Mouse (Mus musculus) neural tube, embryonic 14.5 days (tissue): ENCODE data around the gene Sh2d1b2. TPM values are rescaled to one million over a fixed set of nuclear protein-coding genes. Genes with fewer than 3 reads are reported as not detected.
"Not testable (repeated sequence)": the region's sequence is repeated elsewhere in the genome, so short reads cannot be mapped to it uniquely, and the experiment has no call there.

Source experiments
- ATAC-seq: fragments of 200-750 bp; cut with Nextera tagmentation; 2 replicates; pipeline ENCODE4 v1.8.0; 2017; ENCODE audit warnings: low read depth, mild to moderate bottlenecking, moderate TSS enrichment, moderate library complexity
- H3K27ac ChIP-seq: fragments of 300-500 bp; sonication (generic); 2 replicates; pipeline ENCODE4 v1.5.1; 2014; ENCODE audit warnings: low read depth, mild to moderate bottlenecking, control low read depth, low read length, moderate library complexity, mixed read lengths
- H3K27me3 ChIP-seq: fragments of 300-500 bp; sonication (generic); 2 replicates; pipeline ENCODE4 v1.6.1; 2014; ENCODE audit warnings: low read length; ENCODE audit not compliant: control insufficient read depth, insufficient read depth
- H3K36me3 ChIP-seq: fragments of 300-500 bp; sonication (generic); 2 replicates; pipeline ENCODE4 v1.6.1; 2014; ENCODE audit warnings: low read length, mixed read lengths; ENCODE audit not compliant: control insufficient read depth, insufficient read depth
- H3K4me1 ChIP-seq: fragments of 300-500 bp; sonication (generic); 2 replicates; pipeline ENCODE4 v1.6.1; 2014; ENCODE audit warnings: low read length; ENCODE audit not compliant: control insufficient read depth, insufficient read depth
- H3K4me2 ChIP-seq: fragments of 300-500 bp; sonication (generic); 2 replicates; pipeline ENCODE4 v1.6.1; 2014; ENCODE audit warnings: mild to moderate bottlenecking, low read depth, low read length, control low read depth
- H3K4me3 ChIP-seq: fragments of 300-500 bp; sonication (generic); 2 replicates; pipeline ENCODE4 v1.5.1; 2014; ENCODE audit warnings: low read depth, low read length, control low read depth, mixed read lengths
- H3K9ac ChIP-seq: fragments of 300-500 bp; sonication (generic); replicated peaks from 2 replicates; pipeline ENCODE4 v1.6.1; 2014; ENCODE audit warnings: low read depth, mild to moderate bottlenecking, control low read depth, low read length, mixed read lengths
- H3K9me3 ChIP-seq: fragments of 300-500 bp; sonication (generic); 2 replicates; pipeline ENCODE4 v1.6.1; 2016; ENCODE audit warnings: low read length; ENCODE audit not compliant: control insufficient read depth
- WGBS: fragments of 180-500 bp; shearing (Covaris S2); extraction: QIAGEN DNeasy Blood & Tissue Kit; methylation state at CpG from one replicate; pipeline ENCODE4 v1.1.7; 2014; 5-methylcytosine and 5-hydroxymethylcytosine counted together
- polyA plus RNA-seq: library from polyadenylated mRNA; unstranded; fragments of >200 nt; fragmentation: Nextera tagmentation; extraction: Ambion mirVana; gene quantifications from 2 replicates; pipeline ENCODE4 v1.2.1, GENCODE M21; 2014

Gene Sh2d1b2
- not detected in 2 replicates for polyA plus RNA-seq

DNA sequence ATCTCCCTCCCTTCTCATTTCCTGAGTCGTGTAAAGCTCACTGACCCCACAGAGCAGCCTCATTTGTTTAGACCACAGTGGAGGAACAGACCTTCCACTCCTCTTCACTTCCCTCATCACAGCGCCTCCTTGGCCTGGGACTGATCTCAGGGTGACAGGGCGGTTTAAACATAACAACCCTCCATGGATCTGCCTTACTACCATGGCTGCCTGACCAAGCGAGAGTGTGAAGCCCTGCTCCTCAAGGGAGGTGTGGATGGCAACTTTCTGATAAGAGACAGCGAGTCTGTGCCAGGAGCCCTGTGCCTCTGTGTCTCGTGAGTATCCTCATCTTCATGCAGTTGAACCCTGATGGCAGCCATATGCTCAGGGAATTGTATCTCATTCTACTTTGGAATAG lies at the start of gene Sh2d1b2:
Gene Sh2d1b2 (plus strand): TSS at position 62 of the 400 bp plus-strand sequence.
- ATAC-seq, H3K36me3 ChIP-seq, H3K27me3 ChIP-seq, H3K4me1 ChIP-seq, H3K9ac ChIP-seq, H3K4me3 ChIP-seq, H3K9me3 ChIP-seq, H3K27ac ChIP-seq, H3K4me2 ChIP-seq: not testable (repeated sequence)
- 83% methylated on average over 5 of the region's 6 CpGs for WGBS

DNA sequence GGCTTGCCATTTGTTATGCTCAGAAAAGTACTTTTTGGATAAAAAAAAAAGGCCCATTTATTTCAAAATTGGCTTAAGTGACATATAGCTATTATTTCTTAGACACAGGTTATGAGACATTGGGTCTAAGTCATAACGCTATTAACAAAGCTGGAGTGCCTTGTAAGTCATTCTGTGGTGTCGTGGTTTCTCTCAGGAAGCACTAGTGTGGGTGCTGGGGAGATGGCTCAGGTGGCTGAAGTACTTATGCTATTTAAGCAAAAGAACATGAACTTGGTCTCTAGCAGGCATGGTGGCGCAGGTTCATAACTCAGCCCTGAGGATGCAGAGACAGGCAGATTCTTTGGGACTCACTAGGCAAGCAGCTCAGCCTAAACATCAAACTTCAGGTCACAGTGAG lies 47.4 kb upstream of the Sh2d1b2 start:
- Histone ChIP-seq H3K4me1 (no peaks in the 10 kb centered on the region), H3K27me3 (no peaks in the 10 kb centered on the region), H3K4me3 (no peak overlapping the region), H3K27ac (no peak overlapping the region), H3K4me2 (no peak overlapping the region), H3K9ac (no peak overlapping the region), H3K9me3 (no peaks in the 10 kb centered on the region), H3K36me3 (no peaks in the 10 kb centered on the region)
- ATAC-seq: no peak
- 86% methylated on average over 3 of the region's 3 CpGs for WGBS

DNA sequence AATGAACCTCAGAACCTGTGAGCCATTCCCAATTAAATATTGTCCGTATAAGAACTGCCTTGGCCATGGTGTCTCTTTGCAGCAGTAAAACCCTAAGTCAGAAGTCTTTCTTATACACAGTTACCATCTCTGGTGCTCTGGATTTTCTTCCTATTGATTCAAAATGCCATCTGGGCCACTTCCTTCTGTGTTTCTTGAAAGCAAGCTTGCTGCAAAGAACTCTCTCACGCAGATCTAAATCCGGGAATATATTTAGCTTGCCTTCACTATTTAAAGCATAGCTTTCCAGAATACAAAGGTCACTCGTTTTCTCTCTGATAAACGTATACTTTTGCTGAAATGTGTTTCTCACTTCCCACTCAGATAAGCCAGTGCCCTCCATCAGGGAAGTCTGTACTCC lies 46.0 kb upstream of the Sh2d1b2 start:
- 88% methylated on average over 5 of the region's 5 CpGs for WGBS
- no peak for ATAC-seq
- Histone ChIP-seq H3K4me1 (no peaks in the 10 kb centered on the region), H3K9me3 (no peaks in the 10 kb centered on the region), H3K4me3 (no peak overlapping the region), H3K27ac (no peak overlapping the region), H3K36me3 (no peaks in the 10 kb centered on the region), H3K27me3 (no peaks in the 10 kb centered on the region), H3K4me2 (no peak overlapping the region), H3K9ac (no peak overlapping the region)

DNA sequence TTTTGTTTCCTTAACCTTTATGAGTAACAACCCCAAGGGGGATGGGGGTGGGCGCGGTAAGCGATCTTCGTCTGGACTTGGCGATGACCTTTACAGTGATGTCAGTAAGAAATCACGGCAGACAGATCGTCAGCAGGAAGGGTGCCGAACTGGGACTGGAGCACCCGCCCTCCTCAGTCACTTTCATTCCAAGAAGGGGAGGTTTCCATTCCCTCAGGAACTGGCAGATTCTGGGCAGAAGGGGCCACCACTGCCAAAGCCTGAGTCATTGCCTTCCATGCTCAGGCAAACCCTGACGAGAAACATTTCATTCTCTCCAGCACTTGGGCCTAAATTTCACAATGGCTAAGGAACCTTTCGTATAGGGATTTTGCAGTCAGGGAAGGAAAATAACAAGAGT lies 43.9 kb upstream of the Sh2d1b2 start:
- H3K27me3 ChIP-seq: no peaks in the 10 kb centered on the region
- no peak overlapping the region for H3K4me2 ChIP-seq
- no peak overlapping the region for H3K4me3 ChIP-seq
- no peak overlapping the region for H3K9ac ChIP-seq
- no peak for ATAC-seq
- peaks cover under 1% of the 10 kb centered on the region; the same call in 1 of the 2 replicates for H3K36me3 ChIP-seq
- no peak overlapping the region for H3K27ac ChIP-seq
- 83% methylated on average over 11 of the region's 11 CpGs for WGBS
- H3K4me1 ChIP-seq: no peaks in the 10 kb centered on the region
- H3K9me3 ChIP-seq: no peaks in the 10 kb centered on the region

DNA sequence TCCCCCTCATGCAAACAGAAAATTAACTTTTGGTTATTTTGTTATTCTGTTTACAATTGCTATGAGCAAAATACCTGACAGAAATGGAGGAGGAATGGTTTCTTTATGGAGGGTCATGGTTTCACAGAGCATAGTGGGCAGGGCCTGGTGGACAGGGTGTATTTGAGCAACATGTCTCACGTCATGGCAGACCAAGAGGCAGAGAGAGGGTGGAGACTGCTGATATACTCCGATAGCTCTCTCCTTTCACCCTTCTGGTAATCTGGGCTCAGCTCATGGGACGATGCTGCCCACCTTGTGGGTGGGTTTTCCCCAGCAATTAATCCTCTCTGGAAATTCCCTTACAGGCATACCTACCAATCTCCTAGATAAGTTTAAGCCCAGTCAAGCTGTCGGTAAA lies 42.3 kb upstream of the Sh2d1b2 start:
- H3K4me3 ChIP-seq: no peak overlapping the region
- 94% methylated on average over 4 of the region's 4 CpGs for WGBS

DNA sequence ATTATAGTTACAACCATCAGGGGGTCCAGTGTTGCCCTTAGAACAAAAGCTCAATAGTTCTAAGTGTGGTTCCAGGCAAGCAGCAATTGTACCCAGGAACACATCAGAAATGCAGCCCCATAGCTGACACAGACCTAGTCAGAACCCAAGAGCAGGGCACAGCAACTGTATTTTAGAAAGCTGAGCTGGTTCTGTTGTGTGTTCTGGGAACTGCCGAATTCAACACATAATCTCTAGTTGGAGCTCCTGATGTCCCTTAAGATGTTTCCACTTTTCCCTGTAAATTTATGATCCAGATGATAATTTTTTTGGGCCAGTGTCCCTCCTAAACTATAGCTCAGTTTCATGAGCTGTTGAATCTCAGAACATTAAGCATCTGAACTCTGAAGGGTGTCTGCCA lies 40.6 kb upstream of the Sh2d1b2 start:
- no peak overlapping the region for H3K27ac ChIP-seq
- no peak overlapping the region for H3K4me3 ChIP-seq
- H3K9ac ChIP-seq: no peak overlapping the region
- no peaks in the 10 kb centered on the region for H3K4me1 ChIP-seq
- no peaks in the 10 kb centered on the region for H3K27me3 ChIP-seq
- H3K9me3 ChIP-seq: no peaks in the 10 kb centered on the region
- WGBS: 89% methylated on average over 1 of the region's 1 CpGs
- no peak for ATAC-seq
- no peak overlapping the region for H3K4me2 ChIP-seq
- H3K36me3 ChIP-seq: peaks cover 19% of the 10 kb centered on the region; the same call in 1 of the 2 replicates

More for the DNA sequence above, 42.3 kb upstream of the Sh2d1b2 start:
- Histone ChIP-seq H3K27me3 (no peaks in the 10 kb centered on the region), H3K27ac (no peak overlapping the region), H3K4me1 (no peaks in the 10 kb centered on the region), H3K9me3 (no peaks in the 10 kb centered on the region), H3K4me2 (no peak overlapping the region), H3K9ac (no peak overlapping the region), H3K36me3 (peaks cover 13% of the 10 kb centered on the region; the same call in 1 of the 2 replicates)
- no peak for ATAC-seq

DNA sequence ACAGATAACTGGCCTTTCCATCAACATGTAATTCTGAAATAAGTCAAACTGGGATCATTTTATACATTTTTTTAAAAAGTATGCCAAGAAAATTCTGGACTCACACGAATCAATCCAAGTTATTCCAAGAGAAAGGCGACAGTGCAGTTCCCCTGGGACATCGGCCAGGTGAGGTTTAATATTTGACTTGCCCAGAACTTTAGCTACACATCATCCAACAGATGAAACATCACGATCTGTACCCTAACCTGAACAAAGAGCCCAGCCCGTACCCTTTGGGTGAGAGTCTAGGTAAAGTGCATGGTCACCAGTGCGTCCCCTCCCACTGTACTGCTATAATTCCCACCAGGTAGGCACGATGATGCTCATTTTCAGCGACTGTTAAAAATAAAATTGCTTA lies 36.3 kb upstream of the Sh2d1b2 start:
- Histone ChIP-seq H3K36me3 (peaks cover 38% of the 10 kb centered on the region), H3K4me3 (no peak overlapping the region), H3K9ac (no peak overlapping the region), H3K4me2 (no peak overlapping the region), H3K27me3 (no peaks in the 10 kb centered on the region), H3K27ac (no peak overlapping the region), H3K4me1 (no peaks in the 10 kb centered on the region), H3K9me3 (no peaks in the 10 kb centered on the region)
- 90% methylated on average over 8 of the region's 8 CpGs for WGBS
- no peak for ATAC-seq

DNA sequence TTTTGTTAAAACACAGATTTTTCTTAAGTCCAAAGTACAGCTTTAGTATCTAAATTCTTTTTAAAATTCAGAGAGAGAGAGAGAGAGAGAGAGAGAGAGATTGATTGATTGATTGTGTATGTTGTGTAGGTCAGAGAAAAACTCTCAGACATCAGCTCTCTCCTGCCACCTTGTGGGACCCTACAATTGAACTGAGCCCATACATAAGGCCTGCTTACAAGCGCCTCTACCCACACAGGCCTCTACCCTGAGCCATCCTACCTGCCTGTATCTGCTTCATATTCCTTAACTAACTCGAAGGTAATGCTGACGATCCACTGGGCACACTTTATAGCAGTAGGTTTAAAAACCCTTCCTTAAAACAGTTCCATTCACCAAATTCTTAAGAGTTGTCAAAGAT lies 32.2 kb upstream of the Sh2d1b2 start:
- Histone ChIP-seq H3K4me3 (no peak overlapping the region), H3K4me2 (no peak overlapping the region), H3K9ac (no peak overlapping the region), H3K9me3 (no peaks in the 10 kb centered on the region), H3K27me3 (no peaks in the 10 kb centered on the region), H3K27ac (no peak overlapping the region), H3K36me3 (peaks cover 46% of the 10 kb centered on the region), H3K4me1 (no peaks in the 10 kb centered on the region)
- WGBS: 80% methylated on average over 3 of the region's 3 CpGs
- ATAC-seq: no peak

DNA sequence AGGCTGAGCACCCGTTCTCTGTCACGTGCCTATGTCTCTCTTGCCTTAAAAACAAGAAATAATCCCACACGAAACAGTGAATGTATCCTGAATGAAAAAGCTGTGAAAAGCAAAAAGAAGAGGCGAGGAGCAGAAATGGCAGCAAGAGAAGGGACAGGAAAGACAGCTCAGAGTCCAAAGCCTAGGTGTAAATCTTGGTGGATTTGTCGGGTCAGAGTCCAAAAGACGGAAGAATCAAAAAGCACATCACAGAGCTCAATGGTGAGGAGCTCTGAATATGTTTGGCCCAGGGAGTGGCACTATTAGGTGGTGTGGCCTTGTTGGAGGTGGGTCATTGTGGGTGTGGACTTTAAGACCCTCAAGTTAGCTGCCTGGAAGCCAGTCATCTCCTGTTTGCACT lies 26.2 kb upstream of the Sh2d1b2 start:
- no peak overlapping the region for H3K4me3 ChIP-seq
- no peak overlapping the region for H3K9ac ChIP-seq
- no peaks in the 10 kb centered on the region for H3K27me3 ChIP-seq
- H3K36me3 ChIP-seq: peaks cover 52% of the 10 kb centered on the region
- H3K4me1 ChIP-seq: no peaks in the 10 kb centered on the region
- no peak overlapping the region for H3K27ac ChIP-seq
- no peaks in the 10 kb centered on the region for H3K9me3 ChIP-seq
- H3K4me2 ChIP-seq: no peak overlapping the region
- ATAC-seq: no peak
- 96% methylated on average over 6 of the region's 6 CpGs for WGBS
